Mouse (Mus musculus): Measurements from ENCODE around the gene Pcsk2.

The Pcsk2 gene

GRCm38 (mm10) chr2:143644374-143644773, 98.4 kb downstream of the Pcsk2 start:
- no peak for DNase-seq (ENCODE audit: low read depth, low spot score)

DNA sequence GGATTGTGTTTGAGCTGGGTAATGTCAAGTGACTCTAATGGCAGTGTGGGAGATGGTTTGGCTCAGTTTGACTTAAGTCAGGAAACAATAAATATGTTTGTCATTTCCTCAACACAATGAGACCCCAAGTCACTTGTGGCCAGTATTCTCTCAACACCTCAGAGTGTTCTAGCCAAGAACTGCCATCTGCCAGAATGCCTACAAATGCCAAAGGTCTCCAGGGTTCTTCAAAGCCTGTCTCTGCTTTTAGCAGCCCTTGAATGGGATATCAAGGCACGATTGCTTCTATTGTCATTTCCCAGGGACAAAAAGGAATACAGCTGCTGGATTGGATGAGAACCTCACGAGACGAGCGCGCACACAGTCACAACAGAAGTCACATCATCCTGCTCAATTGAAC, 100.0 kb downstream of the Pcsk2 start:
- DNase-seq (ENCODE audit: low read depth, low spot score): no peak

- DNase-seq (ENCODE audit: low read depth, low spot score): no peak
Measured at GRCm38 (mm10) chr2:143654621-143655020, 108.7 kb downstream of the Pcsk2 start.

DNA sequence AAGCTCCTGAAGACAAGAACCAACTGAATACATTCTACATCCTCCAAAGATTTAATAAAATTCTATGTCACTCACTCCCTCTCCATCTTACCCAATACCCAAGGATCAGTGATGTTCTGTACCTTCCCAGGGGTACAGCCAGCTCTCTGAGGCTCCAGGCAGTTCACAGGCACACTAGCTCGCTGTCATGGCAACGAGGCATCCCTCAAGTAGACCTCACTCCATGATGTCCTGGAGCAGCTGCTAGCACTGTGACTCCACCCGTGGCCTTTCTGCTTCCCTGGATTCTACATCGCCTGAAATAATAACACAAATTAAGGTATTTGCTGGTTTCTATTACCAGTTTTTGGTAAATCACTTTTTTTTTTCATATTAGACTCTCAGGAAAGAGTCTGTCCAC, 111.0 kb downstream of the Pcsk2 start:
- no peak for DNase-seq (ENCODE audit: low read depth, low spot score)

- DNase-seq (ENCODE audit: low read depth, low spot score): no peak
Measured at GRCm38 (mm10) chr2:143666785-143667184, 120.8 kb downstream of the Pcsk2 start.

DNA sequence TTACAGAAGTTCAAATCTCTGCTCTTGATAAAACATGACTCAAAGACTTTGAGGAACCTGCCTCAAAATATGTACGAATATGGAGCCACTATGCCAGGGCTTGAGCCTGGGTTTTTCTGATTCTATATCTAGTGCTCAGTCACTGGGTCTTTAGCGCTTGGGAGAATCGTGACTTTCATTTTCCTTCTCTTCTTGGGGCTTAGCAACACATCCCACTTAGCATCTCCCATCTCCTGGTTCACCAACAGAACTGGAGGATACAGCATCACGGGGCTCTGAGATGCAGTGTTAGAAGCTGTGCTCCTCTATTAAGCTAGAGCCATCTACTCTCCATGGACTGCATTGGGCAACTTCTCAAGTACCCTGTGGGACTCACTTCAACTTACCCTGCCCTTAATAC, 131.9 kb downstream of the Pcsk2 start:
- no peak for DNase-seq (ENCODE audit: low read depth, low spot score)

DNA sequence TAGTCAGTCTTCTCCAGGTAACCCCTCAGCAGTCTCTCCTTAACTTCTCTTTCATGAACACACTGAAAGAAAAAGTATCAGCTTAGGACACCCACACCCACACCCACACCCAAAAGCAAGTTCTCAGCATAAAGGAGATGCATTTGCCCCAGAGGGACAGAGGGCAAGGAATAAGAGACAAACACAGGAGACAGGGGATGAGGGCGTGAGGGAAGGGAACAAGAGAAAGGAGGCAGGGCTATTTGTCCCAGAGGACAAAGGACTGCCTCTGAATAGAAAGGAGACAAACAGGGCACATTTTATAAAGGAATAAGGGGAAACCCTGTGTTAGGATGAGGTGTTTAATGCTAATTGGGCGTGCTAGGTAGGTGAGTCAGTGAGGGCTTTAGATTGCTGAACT, 133.6 kb downstream of the Pcsk2 start:
- DNase-seq (ENCODE audit: low read depth, low spot score): no peak

DNA sequence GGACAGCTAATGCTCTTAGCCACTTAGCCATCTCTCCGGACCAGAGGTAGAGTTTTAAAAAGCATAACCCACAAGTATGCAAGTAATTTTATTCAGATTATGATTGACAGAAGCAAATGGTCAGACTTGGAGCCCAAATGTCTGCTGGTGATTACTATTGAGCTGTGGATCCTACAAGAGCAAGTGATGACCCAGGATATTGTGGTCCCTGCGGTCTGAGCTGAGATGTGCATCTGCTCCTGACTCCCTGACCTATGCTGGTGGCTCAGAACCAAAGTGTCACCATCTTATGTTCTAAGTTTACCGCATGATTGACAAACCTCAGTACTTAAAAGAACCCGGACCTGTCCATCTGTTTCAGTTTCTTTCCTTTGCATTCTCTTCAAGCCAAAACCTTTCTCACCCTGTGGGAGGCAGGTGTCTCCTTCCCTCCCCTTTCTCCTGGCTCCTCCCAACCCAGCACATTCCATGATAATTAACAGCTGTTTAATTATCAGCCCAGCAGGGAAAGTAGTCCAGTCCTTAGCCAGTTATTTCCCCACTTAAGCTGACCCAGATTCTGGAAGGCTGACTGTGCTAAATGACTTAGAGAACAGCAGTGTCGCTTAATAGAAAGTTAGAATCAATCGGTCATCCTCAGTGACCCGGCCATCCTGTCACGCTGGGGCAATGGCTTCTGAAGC, 136.1 kb downstream of the Pcsk2 start:
- no peak for DNase-seq (ENCODE audit: low read depth, low spot score)

GRCm38 (mm10) chr2:143683513-143683912, 137.6 kb downstream of the Pcsk2 start:
- DNase-seq (ENCODE audit: low read depth, low spot score): no peak

- DNase-seq (ENCODE audit: low read depth, low spot score): no peak
Measured at GRCm38 (mm10) chr2:143691244-143691643, 145.3 kb downstream of the Pcsk2 start.

DNA sequence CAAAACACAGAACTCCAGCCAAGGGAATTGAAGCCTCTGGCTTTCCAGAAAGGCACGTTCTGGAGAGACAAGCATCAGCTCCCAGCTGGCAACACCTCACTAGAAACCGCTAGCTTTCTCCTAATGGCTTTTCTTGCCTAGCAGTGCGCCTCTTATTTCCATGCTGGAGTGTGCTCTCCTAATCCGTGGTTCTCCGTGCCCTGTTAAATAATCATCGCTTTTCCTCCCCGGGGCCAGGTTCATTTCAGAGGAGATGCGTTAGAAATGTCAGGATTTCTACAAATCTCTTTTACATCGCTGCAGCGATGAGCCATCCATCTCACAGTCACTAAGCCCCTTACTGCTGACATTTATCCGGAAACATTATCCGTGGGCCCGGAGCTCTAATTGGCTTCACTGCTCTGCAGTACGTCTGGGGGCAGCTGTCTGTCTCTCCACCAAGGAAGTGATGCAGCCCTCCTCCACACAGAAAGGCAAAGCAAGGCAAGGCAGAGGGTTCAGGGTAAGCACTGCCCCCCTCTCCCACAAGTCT, 150.1 kb downstream of the Pcsk2 start:
- no peak for DNase-seq (ENCODE audit: low read depth, low spot score)

GRCm38 (mm10) chr2:143696704-143697103, 150.7 kb downstream of the Pcsk2 start:
- no peak for DNase-seq (ENCODE audit: low read depth, low spot score)

DNA sequence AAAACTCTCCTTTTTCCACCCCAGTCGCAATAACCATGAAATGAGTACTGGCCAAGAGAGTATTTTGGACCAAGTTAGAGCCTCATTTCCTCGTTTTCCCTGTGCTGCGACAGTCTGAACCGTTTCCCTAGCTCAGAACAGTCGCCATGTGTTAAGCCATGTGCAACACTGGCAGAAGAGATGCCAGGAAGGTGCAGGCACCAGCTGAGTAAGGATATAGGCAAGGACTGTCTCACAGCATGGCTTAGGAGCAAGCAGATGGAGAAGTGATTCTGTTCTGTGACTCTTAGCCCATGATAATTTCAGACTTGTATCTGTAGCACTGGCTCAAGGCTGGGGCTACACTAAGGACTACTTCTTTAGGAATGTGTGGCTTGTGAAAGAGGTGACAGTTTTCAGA, 155.2 kb downstream of the Pcsk2 start:
- no peak for DNase-seq (ENCODE audit: low read depth, low spot score)

DNA sequence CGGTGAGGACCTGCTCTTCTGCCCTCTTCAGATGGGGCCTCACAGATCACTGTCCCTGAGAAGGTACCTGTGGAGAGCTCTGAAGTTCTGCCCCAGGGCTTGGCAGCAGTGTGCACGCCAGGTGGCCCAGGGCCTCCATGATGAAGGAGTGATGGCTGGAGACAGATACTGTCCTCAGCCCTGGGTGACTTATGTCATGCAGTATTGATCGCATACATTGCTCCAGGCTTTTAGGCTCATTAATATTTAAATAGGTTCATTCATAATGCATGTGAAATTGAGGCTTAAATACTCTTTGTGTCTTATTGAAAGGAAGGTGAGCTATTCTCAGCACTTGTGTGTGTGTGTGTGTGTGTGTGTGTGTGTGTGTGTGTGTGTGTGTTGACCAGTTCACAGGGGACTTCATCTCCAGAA, 157.0 kb downstream of the Pcsk2 start:
- DNase-seq (ENCODE audit: low read depth, low spot score): no peak

GRCm38 (mm10) chr2:143708205-143708604, 162.2 kb downstream of the Pcsk2 start:
- no peak for DNase-seq (ENCODE audit: low read depth, low spot score)

DNA sequence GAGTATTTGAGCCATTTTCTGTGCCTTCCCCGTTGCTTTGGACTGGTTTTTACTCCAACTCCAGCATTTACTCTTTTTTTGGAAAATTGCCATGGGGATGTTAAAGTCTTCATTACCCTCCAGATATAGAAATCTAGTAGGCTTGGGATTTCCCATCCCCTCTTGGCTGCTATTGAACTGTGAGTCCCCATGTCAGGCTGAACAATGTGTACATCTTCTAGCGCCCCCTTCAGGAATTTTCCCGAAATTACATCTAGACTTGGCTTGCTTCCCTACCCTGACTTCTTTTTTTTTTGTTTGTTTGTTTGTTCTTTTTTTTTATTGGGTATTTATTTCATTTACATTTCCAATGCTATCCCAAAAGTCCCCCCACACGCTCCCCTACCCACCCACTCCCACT, 163.3 kb downstream of the Pcsk2 start:
- no peak for DNase-seq (ENCODE audit: low read depth, low spot score)

DNA sequence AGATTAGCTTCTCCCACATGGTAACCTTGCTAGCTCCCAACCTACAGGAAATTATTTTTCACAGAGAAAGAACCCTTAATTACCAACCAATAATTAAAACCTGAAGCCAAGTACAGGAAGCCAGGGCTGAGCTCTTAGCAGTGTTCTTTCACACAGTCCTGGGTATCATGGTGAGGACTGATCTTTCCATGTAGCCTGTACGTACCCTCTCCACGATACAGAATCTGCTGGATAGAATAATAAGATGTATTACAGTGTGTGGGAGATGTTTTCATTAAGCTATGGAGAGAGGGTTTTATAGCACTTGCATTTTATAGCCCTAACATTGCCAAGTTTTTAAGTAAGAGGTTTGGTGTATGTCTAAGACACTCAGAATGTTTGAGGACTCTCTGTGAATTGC, 164.0 kb downstream of the Pcsk2 start:
- DNase-seq (ENCODE audit: low read depth, low spot score): no peak

DNA sequence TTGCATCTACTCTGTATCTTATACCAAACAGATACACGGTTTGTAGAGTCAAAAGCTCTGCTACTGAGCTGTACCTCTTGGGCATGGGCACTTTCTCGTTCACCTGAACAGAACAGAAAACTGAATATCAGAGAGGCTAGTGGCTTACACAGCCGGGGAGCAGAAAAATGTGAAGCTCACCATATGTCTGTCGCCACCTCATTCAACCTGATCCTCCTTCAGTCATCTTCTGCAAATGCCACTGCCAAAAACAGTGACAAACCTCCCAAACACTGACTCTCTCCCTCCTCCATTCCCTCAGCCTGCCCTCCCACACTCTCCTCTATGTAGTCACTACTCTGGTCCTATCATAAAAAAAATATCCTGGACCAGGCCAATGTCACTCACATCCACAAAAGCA, 165.9 kb downstream of the Pcsk2 start:
- DNase-seq (ENCODE audit: low read depth, low spot score): no peak

- no peak for DNase-seq (ENCODE audit: low read depth, low spot score)
Measured at GRCm38 (mm10) chr2:143712901-143713300, 166.9 kb downstream of the Pcsk2 start.

- DNase-seq (ENCODE audit: low read depth, low spot score): no peak
Measured at GRCm38 (mm10) chr2:143713902-143714301, 167.9 kb downstream of the Pcsk2 start.

DNA sequence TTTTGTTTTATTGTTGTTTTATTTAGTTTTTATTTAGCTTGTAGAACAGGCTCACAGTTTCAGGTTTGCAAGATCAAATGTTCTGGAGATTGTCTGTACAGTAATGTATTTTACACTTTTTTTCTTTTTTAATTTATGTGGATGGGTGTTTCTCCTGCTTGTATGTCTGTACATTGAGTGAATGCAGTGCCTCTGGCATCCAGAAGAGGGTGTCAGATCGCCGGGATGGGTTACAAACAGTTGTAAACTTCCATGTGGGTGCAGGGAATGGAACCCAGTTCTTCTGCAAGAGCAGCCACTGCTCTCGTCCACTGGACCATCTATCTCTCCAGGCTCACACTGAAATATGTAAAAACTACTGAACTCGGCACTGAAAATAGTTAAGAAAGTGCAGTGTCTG, 169.2 kb downstream of the Pcsk2 start:
- no peak for DNase-seq (ENCODE audit: low read depth, low spot score)

GRCm38 (mm10) chr2:143723231-143723630, 177.3 kb downstream of the Pcsk2 start:
- DNase-seq (ENCODE audit: low read depth, low spot score): no peak

GRCm38 (mm10) chr2:143724101-143724500, 178.1 kb downstream of the Pcsk2 start:
- DNase-seq (ENCODE audit: low read depth, low spot score): no peak

DNA sequence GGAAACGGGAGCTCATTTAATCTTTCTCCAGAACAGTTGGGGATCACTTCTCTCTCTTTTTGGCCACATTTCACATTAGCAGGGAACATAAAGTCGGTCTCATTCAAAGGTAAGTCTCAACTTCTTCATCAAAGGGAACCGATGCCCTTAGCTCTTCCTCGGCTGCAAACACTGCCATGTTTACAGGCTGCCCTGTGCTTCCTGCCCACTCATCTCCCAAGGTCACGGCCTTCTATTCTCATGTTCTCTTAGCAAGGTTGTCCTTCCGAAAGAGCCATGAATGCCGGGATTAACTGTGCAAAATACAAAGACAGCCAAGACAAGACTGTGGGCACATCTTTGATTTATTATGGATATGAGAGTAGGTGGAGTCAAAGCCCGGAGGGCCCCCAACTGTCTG, 178.8 kb downstream of the Pcsk2 start:
- no peak for DNase-seq (ENCODE audit: low read depth, low spot score)

Measured in forelimb bud, embryonic 11.5 days (tissue).